In genomic region chr5:142821266-142821973, GRCm38 (mm10) we compare ENCODE assay signal across 8 mouse cellular contexts. TPM values are rescaled to one million over a fixed set of nuclear protein-coding genes. Genes with fewer than 3 reads are reported as not detected.
DNase-seq lines count a peak whose midpoint lies in the region; ATAC-seq and TF ChIP-seq lines count a peak whose summit lies in the region.

No protein-coding gene starts in this region.

- DNase-seq in heart, postnatal 0 days (ENCODE audit: low spot score) = peak; percentile 94
- peak; percentile 95 to 98 for DNase-seq in kidney, postnatal 25 days
- peak; percentile 91 to 94 for DNase-seq in lung, adult 18-20 months
- peak; percentile 18 for DNase-seq in thymus, postnatal 25 days

- no peaks in the 10 kb centered on the region for H3K9me3 ChIP-seq in E14TG2a.4 (ENCODE audit: low read length)
- no peaks in the 10 kb centered on the region for H3K9me3 ChIP-seq in forebrain, embryonic 13.5 days (replicated peaks)
- no peaks in the 10 kb centered on the region for H3K9me3 ChIP-seq in heart, postnatal 0 days (replicated peaks; ENCODE audit: control insufficient read depth, low read length)
- H3K9me3 ChIP-seq in neural tube, embryonic 15.5 days (replicated peaks) = no peaks in the 10 kb centered on the region

- ATAC-seq in forebrain, embryonic 13.5 days = peak; percentile 4
- ATAC-seq in heart, postnatal 0 days (ENCODE audit: insufficient read depth, low read depth) = peak; percentile 58
- peak; percentile 11 for ATAC-seq in neural tube, embryonic 15.5 days (ENCODE audit: low FRiP score)

- peak overlapping the region; percentile 97 for H3K27ac ChIP-seq in brown adipose tissue, adult 24 weeks (replicated peaks; ENCODE audit: low read depth, low read length)
- H3K27ac ChIP-seq in forebrain, embryonic 13.5 days = peak overlapping the region; percentile 100
- peak overlapping the region; percentile 99 for H3K27ac ChIP-seq in heart, postnatal 0 days (ENCODE audit: low read depth)
- peak overlapping the region; percentile 100 for H3K27ac ChIP-seq in neural tube, embryonic 15.5 days (replicated peaks)

- peaks cover 71% of the 10 kb centered on the region for H3K4me1 ChIP-seq in E14TG2a.4 (replicated peaks; ENCODE audit: low read depth, low read length)
- no peaks in the 10 kb centered on the region; the same call in 1 of the 2 replicates for H3K4me1 ChIP-seq in brown adipose tissue, adult 24 weeks (ENCODE audit: control insufficient read depth, insufficient read depth, insufficient read length, low read length)
- peaks cover 31% of the 10 kb centered on the region for H3K4me1 ChIP-seq in forebrain, embryonic 13.5 days
- H3K4me1 ChIP-seq in heart, postnatal 0 days (ENCODE audit: control insufficient read depth, insufficient read depth) = peaks cover 7% of the 10 kb centered on the region
- H3K4me1 ChIP-seq in neural tube, embryonic 15.5 days = peaks cover 44% of the 10 kb centered on the region

- H3K9ac ChIP-seq in forebrain, embryonic 13.5 days = peak overlapping the region; percentile 100
- peak overlapping the region; percentile 97 for H3K9ac ChIP-seq in heart, postnatal 0 days (replicated peaks; ENCODE audit: low read depth, low read length)
- H3K9ac ChIP-seq in neural tube, embryonic 15.5 days (replicated peaks) = peak overlapping the region; percentile 78

- H3K27me3 ChIP-seq in E14TG2a.4 (ENCODE audit: insufficient read depth, low read length) = peaks cover 17% of the 10 kb centered on the region
- no peaks in the 10 kb centered on the region for H3K27me3 ChIP-seq in forebrain, embryonic 13.5 days
- H3K27me3 ChIP-seq in heart, postnatal 0 days (ENCODE audit: control insufficient read depth, insufficient read depth, low read length) = no peaks in the 10 kb centered on the region
- no peaks in the 10 kb centered on the region for H3K27me3 ChIP-seq in neural tube, embryonic 15.5 days (replicated peaks)

- no peak for TF ChIP-seq EP300 in heart, postnatal 0 days (IDR thresholded peaks at IDR 0.05; ENCODE audit: low read depth)

- TF ChIP-seq CTCF in E14TG2a.4 (conservative IDR thresholded peaks at IDR 0.05; ENCODE audit: low read length) = no peak
- peak; percentile 18; the same call in 1 of the 2 replicates for TF ChIP-seq CTCF in heart, postnatal 0 days (IDR thresholded peaks at IDR 0.05; ENCODE audit: low read depth)

- under 1% methylated on average over 36 of the region's 36 CpGs for WGBS in forebrain, embryonic 13.5 days
- under 1% methylated on average over 36 of the region's 36 CpGs for WGBS in heart, postnatal 0 days
- WGBS in neural tube, embryonic 15.5 days = under 1% methylated on average over 36 of the region's 36 CpGs

- peak overlapping the region; percentile 81 for H3K4me3 ChIP-seq in E14TG2a.4 (replicated peaks; ENCODE audit: low read length)
- H3K4me3 ChIP-seq in brown adipose tissue, adult 24 weeks (ENCODE audit: insufficient read depth, low read depth, low read length) = peak overlapping the region; percentile 88
- H3K4me3 ChIP-seq in forebrain, embryonic 13.5 days = peak overlapping the region; percentile 99
- peak overlapping the region; percentile 88 for H3K4me3 ChIP-seq in heart, postnatal 0 days (ENCODE audit: low read depth, low read length)
- H3K4me3 ChIP-seq in neural tube, embryonic 15.5 days (replicated peaks) = peak overlapping the region; percentile 92

- H3K36me3 ChIP-seq in E14TG2a.4 (ENCODE audit: insufficient read depth, low read length) = no peaks in the 10 kb centered on the region
- no peaks in the 10 kb centered on the region for H3K36me3 ChIP-seq in forebrain, embryonic 13.5 days (ENCODE audit: poor library complexity, severe bottlenecking)
- H3K36me3 ChIP-seq in heart, postnatal 0 days (replicated peaks; ENCODE audit: control insufficient read depth, insufficient read depth, low read length) = no peaks in the 10 kb centered on the region
- H3K36me3 ChIP-seq in neural tube, embryonic 15.5 days = no peaks in the 10 kb centered on the region

- peak overlapping the region; percentile 75 for H3K4me2 ChIP-seq in forebrain, embryonic 13.5 days
- peak overlapping the region; percentile 71 for H3K4me2 ChIP-seq in heart, postnatal 0 days (ENCODE audit: low read depth, low read length)
- H3K4me2 ChIP-seq in neural tube, embryonic 15.5 days = peak overlapping the region; percentile 85

RNA-seq across cellular contexts. Expression of gene Tnrc18, which starts 4.0 kb away (rescaled TPM):
- 10.6 and 13.2 TPM in 2 replicates for polyA plus RNA-seq in brown adipose tissue, adult 24 weeks (2012; ENCODE audit: insufficient read depth, insufficient read length, missing spikeins)
- 34.7 and 35.9 TPM in 2 replicates for polyA plus RNA-seq in forebrain, embryonic 13.5 days (2015; fragmentation: Nextera tagmentation; extraction: Ambion mirVana)
- total RNA-seq in heart, postnatal 0 days (2014; rRNA removed; ENCODE audit: low replicate concordance) = 69.3 and 79.0 TPM in 2 replicates
- polyA plus RNA-seq in heart, postnatal 0 days (2015; fragmentation: Nextera tagmentation; extraction: Ambion mirVana) = 10.4 TPM in 2 replicates
- polyA plus RNA-seq in neural tube, embryonic 15.5 days (2015; fragmentation: Nextera tagmentation; extraction: Ambion mirVana) = 22.5 and 26.0 TPM in 2 replicates

Comparison
In these comparisons a context has a peak if more than half of its experiments do, and no peak if none do; other contexts are left out.
1. Peak in every context shown above with its lines: DNase-seq, ATAC-seq, H3K4me3 ChIP-seq and H3K27ac ChIP-seq.
2. ATAC-seq: peak in every context shown above with its lines; median percentile 58 in heart, postnatal 0 days; 11 in neural tube, embryonic 15.5 days; 4 in forebrain, embryonic 13.5 days.
3. DNase-seq: peak in every context shown above with its lines; median percentile 96 in kidney, postnatal 25 days; 94 in heart, postnatal 0 days; 92 in lung, adult 18-20 months; 18 in thymus, postnatal 25 days.